Mouse (Mus musculus): ENCODE results near the gene Psd4. TPM values are rescaled to one million over a fixed set of nuclear protein-coding genes. Genes with fewer than 3 reads are reported as not detected.
A peak's percentile ranks its signal among the peaks of the same experiment; 100 is the strongest.

The Psd4 gene
- 0.94 and 1.1 TPM in 2 replicates for polyA plus RNA-seq (2012; rRNA removed)

- peak within 1 kb of the TSS; percentile 20 for H3K4me3 ChIP-seq (ENCODE audit: control insufficient read depth, low read depth, low read length)
- H3K36me3 ChIP-seq (ENCODE audit: control insufficient read depth, insufficient read depth, low read length): no peaks in the 10 kb centered on the region
- H3K27ac ChIP-seq (ENCODE audit: control insufficient read depth, insufficient read depth, low read depth, low read length): no peak within 1 kb of the TSS
- H3K4me1 ChIP-seq (ENCODE audit: control insufficient read depth, insufficient read depth, low read length): peaks cover 5% of the 10 kb centered on the region
- H3K27me3 ChIP-seq (ENCODE audit: control insufficient read depth, insufficient read depth, low read length): no peaks in the 10 kb centered on the region
- TF ChIP-seq POLR2A (IDR thresholded peaks at IDR 0.05; ENCODE audit: control insufficient read depth, low read depth, low read length): no peak
- TF ChIP-seq CTCF (IDR thresholded peaks at IDR 0.05; ENCODE audit: control insufficient read depth, insufficient read depth, insufficient replicate concordance, low read depth, low read length): no peak
Observed at GRCm38 (mm10) chr2:24367030-24367894, at the start of gene Psd4. Gene Psd4, plus strand, starts transcription at chr2:24367580.

- TF ChIP-seq CTCF (IDR thresholded peaks at IDR 0.05; ENCODE audit: control insufficient read depth, insufficient read depth, insufficient replicate concordance, low read depth, low read length) (no peak), POLR2A (IDR thresholded peaks at IDR 0.05; ENCODE audit: control insufficient read depth, low read depth, low read length) (no peak)
- H3K4me1 ChIP-seq (ENCODE audit: control insufficient read depth, insufficient read depth, low read length): no peaks in the 10 kb centered on the region
- no peaks in the 10 kb centered on the region for H3K36me3 ChIP-seq (ENCODE audit: control insufficient read depth, insufficient read depth, low read length)
- no peak overlapping the region for H3K27ac ChIP-seq (ENCODE audit: control insufficient read depth, insufficient read depth, low read depth, low read length)
- no peak overlapping the region for H3K4me3 ChIP-seq (ENCODE audit: control insufficient read depth, low read depth, low read length)
- no peaks in the 10 kb centered on the region for H3K27me3 ChIP-seq (ENCODE audit: control insufficient read depth, insufficient read depth, low read length)
Observed at GRCm38 (mm10) chr2:24317919-24318598, 49.3 kb upstream of the Psd4 start.

- TF ChIP-seq POLR2A (IDR thresholded peaks at IDR 0.05; ENCODE audit: control insufficient read depth, low read depth, low read length): no peak
- no peak for TF ChIP-seq CTCF (IDR thresholded peaks at IDR 0.05; ENCODE audit: control insufficient read depth, insufficient read depth, insufficient replicate concordance, low read depth, low read length)
Observed at GRCm38 (mm10) chr2:24335333-24335732, 32.0 kb upstream of the Psd4 start.

GRCm38 (mm10) chr2:24336545-24336944, 30.8 kb upstream of the Psd4 start, which contains the start of gene Il1rn:
Gene Il1rn, plus strand, starts transcription at chr2:24336853.
- Histone ChIP-seq H3K36me3 (ENCODE audit: control insufficient read depth, insufficient read depth, low read length) (no peaks in the 10 kb centered on the region), H3K4me3 (ENCODE audit: control insufficient read depth, low read depth, low read length) (no peak within 1 kb of the TSS), H3K4me1 (ENCODE audit: control insufficient read depth, insufficient read depth, low read length) (no peaks in the 10 kb centered on the region), H3K27ac (ENCODE audit: control insufficient read depth, insufficient read depth, low read depth, low read length) (no peak within 1 kb of the TSS), H3K27me3 (ENCODE audit: control insufficient read depth, insufficient read depth, low read length) (no peaks in the 10 kb centered on the region)
- TF ChIP-seq POLR2A (IDR thresholded peaks at IDR 0.05; ENCODE audit: control insufficient read depth, low read depth, low read length): no peak
- TF ChIP-seq CTCF (IDR thresholded peaks at IDR 0.05; ENCODE audit: control insufficient read depth, insufficient read depth, insufficient replicate concordance, low read depth, low read length): no peak

More at GRCm38 (mm10) chr2:24335333-24335732, 32.0 kb upstream of the Psd4 start:
- H3K4me3 ChIP-seq (ENCODE audit: control insufficient read depth, low read depth, low read length): no peak overlapping the region
- no peaks in the 10 kb centered on the region for H3K36me3 ChIP-seq (ENCODE audit: control insufficient read depth, insufficient read depth, low read length)
- no peaks in the 10 kb centered on the region for H3K27me3 ChIP-seq (ENCODE audit: control insufficient read depth, insufficient read depth, low read length)
- H3K4me1 ChIP-seq (ENCODE audit: control insufficient read depth, insufficient read depth, low read length): no peaks in the 10 kb centered on the region
- H3K27ac ChIP-seq (ENCODE audit: control insufficient read depth, insufficient read depth, low read depth, low read length): no peak overlapping the region

GRCm38 (mm10) chr2:24341395-24341885, 25.9 kb upstream of the Psd4 start:
- no peak overlapping the region for H3K27ac ChIP-seq (ENCODE audit: control insufficient read depth, insufficient read depth, low read depth, low read length)
- H3K36me3 ChIP-seq (ENCODE audit: control insufficient read depth, insufficient read depth, low read length): no peaks in the 10 kb centered on the region
- H3K4me3 ChIP-seq (ENCODE audit: control insufficient read depth, low read depth, low read length): no peak overlapping the region
- H3K4me1 ChIP-seq (ENCODE audit: control insufficient read depth, insufficient read depth, low read length): no peaks in the 10 kb centered on the region
- no peak for TF ChIP-seq POLR2A (IDR thresholded peaks at IDR 0.05; ENCODE audit: control insufficient read depth, low read depth, low read length)
- H3K27me3 ChIP-seq (ENCODE audit: control insufficient read depth, insufficient read depth, low read length): no peaks in the 10 kb centered on the region

GRCm38 (mm10) chr2:24344619-24345018, 22.8 kb upstream of the Psd4 start:
- H3K27ac ChIP-seq (ENCODE audit: control insufficient read depth, insufficient read depth, low read depth, low read length): no peak overlapping the region
- no peaks in the 10 kb centered on the region for H3K27me3 ChIP-seq (ENCODE audit: control insufficient read depth, insufficient read depth, low read length)
- no peak for TF ChIP-seq POLR2A (IDR thresholded peaks at IDR 0.05; ENCODE audit: control insufficient read depth, low read depth, low read length)
- TF ChIP-seq CTCF (IDR thresholded peaks at IDR 0.05; ENCODE audit: control insufficient read depth, insufficient read depth, insufficient replicate concordance, low read depth, low read length): no peak
- no peaks in the 10 kb centered on the region for H3K36me3 ChIP-seq (ENCODE audit: control insufficient read depth, insufficient read depth, low read length)
- H3K4me1 ChIP-seq (ENCODE audit: control insufficient read depth, insufficient read depth, low read length): no peaks in the 10 kb centered on the region
- no peak overlapping the region for H3K4me3 ChIP-seq (ENCODE audit: control insufficient read depth, low read depth, low read length)

GRCm38 (mm10) chr2:24345056-24345455, 22.3 kb upstream of the Psd4 start:
- H3K27me3 ChIP-seq (ENCODE audit: control insufficient read depth, insufficient read depth, low read length): no peaks in the 10 kb centered on the region
- H3K36me3 ChIP-seq (ENCODE audit: control insufficient read depth, insufficient read depth, low read length): no peaks in the 10 kb centered on the region
- H3K4me1 ChIP-seq (ENCODE audit: control insufficient read depth, insufficient read depth, low read length): no peaks in the 10 kb centered on the region
- H3K27ac ChIP-seq (ENCODE audit: control insufficient read depth, insufficient read depth, low read depth, low read length): no peak overlapping the region
- TF ChIP-seq POLR2A (IDR thresholded peaks at IDR 0.05; ENCODE audit: control insufficient read depth, low read depth, low read length): no peak
- no peak for TF ChIP-seq CTCF (IDR thresholded peaks at IDR 0.05; ENCODE audit: control insufficient read depth, insufficient read depth, insufficient replicate concordance, low read depth, low read length)
- H3K4me3 ChIP-seq (ENCODE audit: control insufficient read depth, low read depth, low read length): no peak overlapping the region
